9 mouse cellular contexts compared by ENCODE assay signal in genomic region chr10:86819649-86820165, GRCm38 (mm10). TPM values are rescaled to one million over a fixed set of nuclear protein-coding genes. Genes with fewer than 3 reads are reported as not detected.
A peak's percentile ranks its signal among the peaks of the same experiment; 100 is the strongest.
DNase-seq lines count a peak whose midpoint lies in the region; ATAC-seq lines count a peak whose summit lies in the region.
"Had no signal": no experiment of that assay in that cellular context is flagged by ENCODE, and none has a peak within 500 bp of the region (broad histone marks: within the 10 kb centered on the region; RNA-seq: fewer than 3 reads in every experiment).

No protein-coding gene starts in this region.

- peak; percentile 23; the same call in 1 of the 2 replicates for ATAC-seq in common myeloid progenitor, adult 5-6 weeks (replicated peaks; ENCODE audit: low read depth, poor library complexity, severe bottlenecking)
- no peak for ATAC-seq in heart, embryonic 11.5 days (replicated peaks; ENCODE audit: insufficient number of reproducible peaks, low FRiP score, low TSS enrichment)

- H3K27ac ChIP-seq in heart, embryonic 11.5 days (ENCODE audit: low read depth, low read length): peak overlapping the region; percentile 54; the same call in 1 of the 2 replicates
- peak overlapping the region; percentile 71 for H3K27ac ChIP-seq in limb, embryonic 10.5 days

- peak; percentile 19 for DNase-seq in ES-CJ7 (ENCODE audit: low read depth, low spot score)
- no peak for DNase-seq in limb, embryonic 10.5 days (ENCODE audit: low spot score)
- DNase-seq in retina, embryonic 14.5 days (ENCODE audit: low spot score): peak; percentile 28
- DNase-seq in spleen, postnatal 36 days (ENCODE audit: low spot score in 2 of 2): no peak
- no peak for DNase-seq in ovary, adult 18-20 months (ENCODE audit: low spot score)
- no peak for DNase-seq in ovary, postnatal 14 days (ENCODE audit: low spot score)

- H3K9me3 ChIP-seq in heart, embryonic 11.5 days (replicated peaks; ENCODE audit: control insufficient read depth, low read length): no peaks in the 10 kb centered on the region
- no peaks in the 10 kb centered on the region for H3K9me3 ChIP-seq in limb, embryonic 10.5 days (replicated peaks)

- H3K4me2 ChIP-seq in heart, embryonic 11.5 days: no peak overlapping the region

- WGBS in heart, embryonic 11.5 days (ENCODE audit: insufficient replicate concordance): 42% methylated on average over 8 of the region's 8 CpGs
- 62% methylated on average over 8 of the region's 8 CpGs for WGBS in limb, embryonic 10.5 days

- H3K4me3 ChIP-seq in heart, embryonic 11.5 days (ENCODE audit: low read depth, low read length): no peak overlapping the region
- no peak overlapping the region for H3K4me3 ChIP-seq in limb, embryonic 10.5 days

- H3K9ac ChIP-seq in heart, embryonic 11.5 days (ENCODE audit: low read depth, low read length): no peak overlapping the region

- H3K4me1 ChIP-seq in heart, embryonic 11.5 days (ENCODE audit: control insufficient read depth, insufficient read depth, low read length): peaks cover 16% of the 10 kb centered on the region
- peaks cover 55% of the 10 kb centered on the region for H3K4me1 ChIP-seq in limb, embryonic 10.5 days

- no peaks in the 10 kb centered on the region for H3K27me3 ChIP-seq in heart, embryonic 11.5 days (ENCODE audit: control insufficient read depth, insufficient read depth, low read length)
- H3K27me3 ChIP-seq in limb, embryonic 10.5 days (ENCODE audit: low read depth, poor library complexity, severe bottlenecking): no peaks in the 10 kb centered on the region

- H3K36me3 ChIP-seq in heart, embryonic 11.5 days (ENCODE audit: control insufficient read depth, insufficient read depth, low read length): no peaks in the 10 kb centered on the region
- no peaks in the 10 kb centered on the region for H3K36me3 ChIP-seq in limb, embryonic 10.5 days

RNA-seq across cellular contexts. Expression of gene Nt5dc3, which starts 40.9 kb away (rescaled TPM):
- 3.9 and 22.9 TPM in 2 replicates for total RNA-seq in common myeloid progenitor, adult 5-6 weeks (2017)
- polyA plus RNA-seq in heart, embryonic 11.5 days (2014; fragmentation: Nextera tagmentation; extraction: Ambion mirVana): 1.8 and 2.1 TPM in 2 replicates
- 0.53 and 0.55 TPM in 2 replicates for polyA plus RNA-seq in limb, embryonic 10.5 days (2016; fragmentation: Nextera tagmentation; extraction: Ambion mirVana)

RNA-seq across cellular contexts. Expression of gene Gm49358, which starts 55.9 kb away (rescaled TPM):
- total RNA-seq in common myeloid progenitor, adult 5-6 weeks (2017): not detected in 2 replicates
- polyA plus RNA-seq in heart, embryonic 11.5 days (2014; fragmentation: Nextera tagmentation; extraction: Ambion mirVana): not detected in 2 replicates
- not detected in 2 replicates for polyA plus RNA-seq in limb, embryonic 10.5 days (2016; fragmentation: Nextera tagmentation; extraction: Ambion mirVana)
- polyA plus RNA-seq: liver, adult 2 months had no signal

Comparison
In these comparisons a context has a peak if more than half of its experiments do, and no peak if none do; other contexts are left out.
1. DNase-seq: peak in ES-CJ7 (single experiment) and retina, embryonic 14.5 days (single experiment); none in limb, embryonic 10.5 days (single experiment), spleen, postnatal 36 days (0 of 2), ovary, adult 18-20 months (single experiment) and ovary, postnatal 14 days (single experiment).